Mouse (Mus musculus): ENCODE data around the gene Tle3. TPM values are rescaled to one million over a fixed set of nuclear protein-coding genes. Genes with fewer than 3 reads are reported as not detected.
A peak's percentile ranks its signal among the peaks of the same experiment; 100 is the strongest.

Tle3 gene
- polyA plus RNA-seq, 1 experiment = 47.2 TPM

DNA sequence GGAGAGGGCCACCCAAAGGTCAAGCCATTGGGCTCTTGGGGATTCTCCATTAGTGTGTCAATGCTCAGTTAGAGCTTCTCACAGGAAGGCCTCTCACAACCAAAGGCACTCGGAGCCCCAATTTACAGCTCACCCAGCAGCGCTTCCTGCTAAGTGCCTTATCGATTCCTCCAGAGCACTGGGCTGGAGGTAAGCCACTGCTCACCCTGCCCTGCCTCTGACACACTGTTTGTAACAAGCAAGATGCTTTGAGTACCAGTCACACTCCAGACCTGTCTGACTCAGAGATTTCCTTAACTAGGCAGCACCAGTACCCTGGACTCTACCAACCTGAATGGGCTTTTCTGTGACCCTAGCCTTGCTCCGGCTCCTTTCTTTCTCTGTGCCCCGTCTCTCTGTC lies 44.0 kb upstream of the Tle3 start:
- Histone ChIP-seq H3K27ac (ENCODE audit: insufficient read depth, low read depth, low read length) (no peak overlapping the region), H3K4me1 (ENCODE audit: control insufficient read depth, insufficient read depth, low read length) (no peaks in the 10 kb centered on the region), H3K36me3 (ENCODE audit: control insufficient read depth, insufficient read depth, low read length) (no peaks in the 10 kb centered on the region), H3K4me3 (ENCODE audit: insufficient read depth, low read depth, low read length) (no peak overlapping the region), H3K27me3 (replicated peaks; ENCODE audit: control insufficient read depth, insufficient read depth, low read length) (no peaks in the 10 kb centered on the region)
- no peak for DNase-seq
- TF ChIP-seq CTCF (conservative IDR thresholded peaks at IDR 0.05; ENCODE audit: insufficient read depth, insufficient read length, low read depth, low read length) (no peak), POLR2A (IDR thresholded peaks at IDR 0.05; ENCODE audit: low read depth, low read length) (no peak)
- 90% methylated on average over 5 of the region's 5 CpGs for WGBS

DNA sequence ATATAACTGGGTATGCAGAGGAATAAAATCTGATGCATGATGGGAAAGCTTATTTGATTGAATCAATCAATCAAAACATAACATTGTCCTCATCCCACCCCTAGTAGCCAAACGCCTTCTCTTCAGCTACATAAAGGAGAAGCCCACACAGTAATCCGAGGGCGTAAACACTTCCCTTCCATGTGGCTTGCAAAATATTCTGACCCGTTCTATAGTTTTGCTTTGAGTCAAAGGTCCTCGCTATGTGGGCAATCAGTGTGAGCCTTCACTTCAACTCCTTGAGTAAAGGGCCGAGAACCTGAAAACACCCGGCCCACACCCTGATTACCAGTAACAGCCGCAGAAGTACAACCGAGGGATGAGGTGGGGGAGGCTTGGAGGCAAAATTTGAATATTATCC lies 41.4 kb upstream of the Tle3 start:
- Histone ChIP-seq H3K27ac (ENCODE audit: insufficient read depth, low read depth, low read length) (no peak overlapping the region), H3K4me1 (ENCODE audit: control insufficient read depth, insufficient read depth, low read length) (no peaks in the 10 kb centered on the region), H3K4me3 (ENCODE audit: insufficient read depth, low read depth, low read length) (no peak overlapping the region), H3K27me3 (replicated peaks; ENCODE audit: control insufficient read depth, insufficient read depth, low read length) (no peaks in the 10 kb centered on the region), H3K36me3 (ENCODE audit: control insufficient read depth, insufficient read depth, low read length) (no peaks in the 10 kb centered on the region)
- DNase-seq = no peak
- TF ChIP-seq POLR2A (IDR thresholded peaks at IDR 0.05; ENCODE audit: low read depth, low read length) = no peak
- TF ChIP-seq CTCF (conservative IDR thresholded peaks at IDR 0.05; ENCODE audit: insufficient read depth, insufficient read length, low read depth, low read length) = no peak
- WGBS = 95% methylated on average over 9 of the region's 9 CpGs

DNA sequence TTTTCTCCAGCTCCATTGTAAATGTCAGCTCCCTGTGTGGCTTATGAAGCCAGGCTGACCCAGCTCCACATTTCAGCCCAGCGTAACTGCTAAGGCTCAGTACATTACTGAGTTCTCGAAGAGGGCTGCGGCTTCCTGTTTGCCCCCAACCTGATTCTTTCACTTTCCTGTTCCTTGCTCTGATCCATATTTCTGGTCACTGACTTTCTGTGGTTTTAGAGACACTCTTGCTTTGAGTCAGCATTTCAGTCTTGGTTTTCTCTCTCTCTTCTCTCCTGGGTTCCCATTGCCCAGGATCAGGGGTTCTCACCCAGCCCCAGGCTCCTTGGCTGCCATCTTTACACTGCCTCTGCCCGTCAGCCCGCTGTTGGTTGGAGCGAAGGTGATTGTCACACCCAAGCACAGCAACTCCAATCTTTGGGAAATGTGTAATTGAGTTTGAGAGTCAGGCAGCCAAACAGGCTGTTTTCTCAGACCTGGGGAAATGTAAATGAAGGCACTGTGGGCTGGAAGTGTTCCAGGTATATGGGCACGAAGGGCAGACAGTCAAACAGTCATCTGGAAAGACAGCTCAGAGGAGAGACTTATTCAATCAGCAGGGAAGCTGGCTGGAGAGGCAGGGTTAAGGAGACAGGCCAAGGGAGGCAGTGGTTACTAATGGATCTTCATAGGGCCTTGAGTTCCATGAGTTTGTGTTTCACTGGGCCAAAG lies 39.8 kb upstream of the Tle3 start:
- Histone ChIP-seq H3K27me3 (replicated peaks; ENCODE audit: control insufficient read depth, insufficient read depth, low read length) (no peaks in the 10 kb centered on the region), H3K4me1 (ENCODE audit: control insufficient read depth, insufficient read depth, low read length) (no peaks in the 10 kb centered on the region), H3K4me3 (ENCODE audit: insufficient read depth, low read depth, low read length) (no peak overlapping the region), H3K36me3 (ENCODE audit: control insufficient read depth, insufficient read depth, low read length) (no peaks in the 10 kb centered on the region), H3K27ac (ENCODE audit: insufficient read depth, low read depth, low read length) (no peak overlapping the region)
- 80% methylated on average over 7 of the region's 7 CpGs for WGBS
- DNase-seq = no peak
- TF ChIP-seq CTCF (conservative IDR thresholded peaks at IDR 0.05; ENCODE audit: insufficient read depth, insufficient read length, low read depth, low read length) (no peak), POLR2A (IDR thresholded peaks at IDR 0.05; ENCODE audit: low read depth, low read length) (no peak)

DNA sequence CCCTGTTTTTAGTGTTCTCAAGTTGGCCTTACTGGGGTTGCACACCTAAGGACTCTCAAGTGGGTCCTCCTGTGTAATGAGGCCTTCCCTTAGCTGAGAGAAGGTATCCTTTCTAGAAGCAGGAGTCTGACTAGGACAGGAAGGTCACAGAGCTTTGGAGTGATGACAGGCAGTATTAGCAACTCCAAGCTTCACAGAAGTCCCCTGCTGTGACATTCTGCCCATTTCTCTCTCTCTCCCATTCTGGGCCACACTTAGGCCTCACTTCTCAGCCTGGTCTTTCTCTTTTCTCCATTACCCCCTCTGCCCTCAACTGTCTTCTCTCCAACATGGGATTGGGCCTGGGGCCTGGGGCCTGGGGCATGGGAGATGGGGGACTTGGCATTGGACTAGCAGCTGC lies 36.0 kb upstream of the Tle3 start:
- Histone ChIP-seq H3K36me3 (ENCODE audit: control insufficient read depth, insufficient read depth, low read length) (no peaks in the 10 kb centered on the region), H3K27me3 (replicated peaks; ENCODE audit: control insufficient read depth, insufficient read depth, low read length) (no peaks in the 10 kb centered on the region), H3K4me3 (ENCODE audit: insufficient read depth, low read depth, low read length) (no peak overlapping the region), H3K4me1 (ENCODE audit: control insufficient read depth, insufficient read depth, low read length) (no peaks in the 10 kb centered on the region), H3K27ac (ENCODE audit: insufficient read depth, low read depth, low read length) (no peak overlapping the region)
- no peak for DNase-seq
- TF ChIP-seq POLR2A (IDR thresholded peaks at IDR 0.05; ENCODE audit: low read depth, low read length) = no peak
- no peak for TF ChIP-seq CTCF (conservative IDR thresholded peaks at IDR 0.05; ENCODE audit: insufficient read depth, insufficient read length, low read depth, low read length)

DNA sequence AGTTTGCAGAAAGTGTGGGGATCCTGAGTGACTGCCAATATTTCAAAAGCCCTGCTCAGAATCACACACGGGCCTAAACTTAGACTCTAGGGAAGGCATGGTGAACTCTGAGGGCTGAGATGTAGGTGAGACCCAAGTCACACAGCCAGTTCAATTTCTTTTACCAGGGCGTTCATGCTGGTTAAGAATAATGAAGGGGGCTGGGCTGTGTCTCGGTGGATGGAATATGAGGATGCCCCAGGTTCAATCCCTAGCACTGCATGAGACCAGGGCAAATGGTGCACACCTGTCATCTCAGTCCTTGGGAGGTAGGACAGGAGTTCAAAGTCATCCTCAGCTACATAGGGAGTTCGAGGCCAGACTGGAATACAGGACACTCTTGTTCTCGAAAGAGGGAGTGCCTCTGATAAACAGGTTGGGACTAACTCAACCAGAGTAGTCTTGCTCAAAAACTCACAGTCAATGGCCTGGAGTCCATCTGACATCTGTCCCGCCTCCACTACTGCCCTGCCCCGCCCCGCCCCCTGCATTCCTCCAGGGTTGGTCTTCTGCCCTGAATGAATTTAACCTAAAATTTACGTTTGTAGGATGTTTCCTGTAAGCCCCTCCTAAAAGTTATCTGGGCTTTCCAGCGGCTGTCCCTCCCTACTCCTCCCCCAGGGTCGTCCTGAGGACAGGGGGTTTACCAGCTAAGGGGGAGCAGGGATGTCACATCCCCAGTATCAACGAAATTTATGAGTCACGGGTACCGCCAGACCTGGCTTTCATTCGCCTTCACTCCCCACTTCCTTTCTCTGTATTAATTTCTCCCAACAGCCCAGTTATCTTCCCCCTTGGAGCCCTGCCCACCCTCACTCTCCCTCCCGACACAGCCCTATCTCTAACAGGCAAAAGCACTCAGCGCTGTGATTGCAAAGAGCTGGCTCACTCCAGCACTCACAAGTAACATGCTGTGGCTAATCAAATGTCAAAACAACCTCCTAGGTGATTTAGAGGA lies 35.3 kb upstream of the Tle3 start:
- Histone ChIP-seq H3K4me1 (ENCODE audit: control insufficient read depth, insufficient read depth, low read length) (no peaks in the 10 kb centered on the region), H3K27me3 (replicated peaks; ENCODE audit: control insufficient read depth, insufficient read depth, low read length) (no peaks in the 10 kb centered on the region), H3K4me3 (ENCODE audit: insufficient read depth, low read depth, low read length) (no peak overlapping the region), H3K27ac (ENCODE audit: insufficient read depth, low read depth, low read length) (no peak overlapping the region), H3K36me3 (ENCODE audit: control insufficient read depth, insufficient read depth, low read length) (no peaks in the 10 kb centered on the region)
- peak; percentile 64 for DNase-seq
- WGBS = 46% methylated on average over 17 of the region's 17 CpGs
- TF ChIP-seq CTCF (conservative IDR thresholded peaks at IDR 0.05; ENCODE audit: insufficient read depth, insufficient read length, low read depth, low read length) (no peak), POLR2A (IDR thresholded peaks at IDR 0.05; ENCODE audit: low read depth, low read length) (no peak)

DNA sequence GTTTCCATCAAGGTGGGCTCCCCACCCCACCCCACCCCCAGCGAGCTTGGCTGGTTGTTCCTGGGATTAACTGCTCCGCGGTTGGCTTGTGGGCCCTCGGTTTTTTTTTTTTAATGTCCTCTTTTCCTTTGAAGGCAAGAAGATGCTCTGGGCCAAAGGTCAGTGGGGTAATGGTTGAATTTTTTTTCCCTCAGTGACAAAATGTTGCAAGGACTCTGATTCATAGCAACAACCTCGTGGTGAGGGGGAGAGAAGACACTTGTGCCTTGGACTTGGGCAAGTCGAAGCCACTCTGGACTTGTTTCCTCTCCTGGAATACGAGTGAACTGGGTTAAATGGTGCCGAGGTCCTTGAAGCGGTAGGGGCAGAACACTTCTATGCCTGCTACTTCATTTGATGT lies 34.5 kb upstream of the Tle3 start:
- H3K27me3 ChIP-seq (replicated peaks; ENCODE audit: control insufficient read depth, insufficient read depth, low read length) = no peaks in the 10 kb centered on the region
- H3K4me3 ChIP-seq (ENCODE audit: insufficient read depth, low read depth, low read length) = no peak overlapping the region
- no peaks in the 10 kb centered on the region for H3K4me1 ChIP-seq (ENCODE audit: control insufficient read depth, insufficient read depth, low read length)
- peak; percentile 40 for DNase-seq
- TF ChIP-seq POLR2A (IDR thresholded peaks at IDR 0.05; ENCODE audit: low read depth, low read length) (no peak), CTCF (conservative IDR thresholded peaks at IDR 0.05; ENCODE audit: insufficient read depth, insufficient read length, low read depth, low read length) (no peak)
- no peak overlapping the region for H3K27ac ChIP-seq (ENCODE audit: insufficient read depth, low read depth, low read length)
- WGBS = 45% methylated on average over 9 of the region's 9 CpGs
- no peaks in the 10 kb centered on the region for H3K36me3 ChIP-seq (ENCODE audit: control insufficient read depth, insufficient read depth, low read length)

DNA sequence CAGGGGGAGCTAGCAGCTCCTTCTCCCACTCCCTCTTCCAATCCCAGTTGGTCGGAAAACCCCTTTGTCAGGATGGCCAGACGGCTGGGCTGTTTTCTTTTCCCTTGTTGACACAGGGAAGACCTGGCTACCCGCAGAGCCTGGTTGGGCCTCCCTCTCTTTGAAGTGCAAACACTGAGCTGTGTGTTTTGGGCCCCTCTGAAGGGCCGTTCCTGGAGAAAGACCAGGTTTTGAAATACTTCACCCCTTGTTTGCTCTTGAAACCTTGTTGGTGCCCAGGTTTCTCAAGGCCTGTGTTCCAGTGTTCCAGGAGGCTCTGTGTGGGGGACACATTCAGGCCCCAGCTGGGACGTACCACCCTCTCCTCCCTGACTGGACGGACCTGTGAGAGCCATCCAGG lies 32.9 kb upstream of the Tle3 start:
- TF ChIP-seq POLR2A (IDR thresholded peaks at IDR 0.05; ENCODE audit: low read depth, low read length) = no peak
- TF ChIP-seq CTCF (conservative IDR thresholded peaks at IDR 0.05; ENCODE audit: insufficient read depth, insufficient read length, low read depth, low read length) = no peak
- Histone ChIP-seq H3K36me3 (ENCODE audit: control insufficient read depth, insufficient read depth, low read length) (no peaks in the 10 kb centered on the region), H3K4me3 (ENCODE audit: insufficient read depth, low read depth, low read length) (no peak overlapping the region), H3K27ac (ENCODE audit: insufficient read depth, low read depth, low read length) (no peak overlapping the region), H3K4me1 (ENCODE audit: control insufficient read depth, insufficient read depth, low read length) (no peaks in the 10 kb centered on the region), H3K27me3 (replicated peaks; ENCODE audit: control insufficient read depth, insufficient read depth, low read length) (no peaks in the 10 kb centered on the region)
- 84% methylated on average over 6 of the region's 6 CpGs for WGBS
- DNase-seq = no peak
